Mouse (Mus musculus): ENCODE results near the gene Muc4. TPM values are rescaled to one million over a fixed set of nuclear protein-coding genes. Genes with fewer than 3 reads are reported as not detected.

Gene Muc4
- polyA plus RNA-seq, 1 experiment from 2014 or later: 0.28 TPM

- Histone ChIP-seq H3K9me3 (no peaks in the 10 kb centered on the region), H3K36me3 (no peaks in the 10 kb centered on the region), H3K27ac (no peak overlapping the region), H3K4me2 (replicated peaks) (no peak overlapping the region), H3K9ac (no peak overlapping the region), H3K27me3 (no peaks in the 10 kb centered on the region), H3K4me1 (peaks cover 7% of the 10 kb centered on the region; the same call in 1 of the 2 replicates), H3K4me3 (no peak overlapping the region)
- 70% methylated on average over 9 of the region's 9 CpGs for WGBS
- ATAC-seq (ENCODE audit: insufficient number of reproducible peaks, insufficient read depth, low FRiP score, low TSS enrichment): no peak
These were observed 27.7 kb upstream of the Muc4 start for GRCm38 (mm10) chr16:32707824-32708456.

- Histone ChIP-seq H3K27ac (no peak overlapping the region), H3K36me3 (no peaks in the 10 kb centered on the region), H3K9me3 (no peaks in the 10 kb centered on the region), H3K4me3 (no peak overlapping the region), H3K4me2 (replicated peaks) (no peak overlapping the region), H3K4me1 (peaks cover 7% of the 10 kb centered on the region; the same call in 1 of the 2 replicates), H3K27me3 (no peaks in the 10 kb centered on the region), H3K9ac (no peak overlapping the region)
- 86% methylated on average over 10 of the region's 10 CpGs for WGBS
- ATAC-seq (ENCODE audit: insufficient number of reproducible peaks, insufficient read depth, low FRiP score, low TSS enrichment): no peak
These were observed 27.1 kb upstream of the Muc4 start for GRCm38 (mm10) chr16:32708457-32709033.

- no peaks in the 10 kb centered on the region for H3K36me3 ChIP-seq
- no peak overlapping the region for H3K9ac ChIP-seq
- H3K4me3 ChIP-seq: no peak overlapping the region
- no peak overlapping the region for H3K27ac ChIP-seq
- no peak for ATAC-seq (ENCODE audit: insufficient number of reproducible peaks, insufficient read depth, low FRiP score, low TSS enrichment)
- H3K4me1 ChIP-seq: peaks cover 7% of the 10 kb centered on the region; the same call in 1 of the 2 replicates
- WGBS: 88% methylated on average over 8 of the region's 8 CpGs
- no peaks in the 10 kb centered on the region for H3K9me3 ChIP-seq
- no peak overlapping the region for H3K4me2 ChIP-seq (replicated peaks)
- no peaks in the 10 kb centered on the region for H3K27me3 ChIP-seq
These were observed 26.6 kb upstream of the Muc4 start for GRCm38 (mm10) chr16:32709116-32709515.

- Histone ChIP-seq H3K9ac (no peak overlapping the region), H3K36me3 (no peaks in the 10 kb centered on the region), H3K4me2 (replicated peaks) (no peak overlapping the region), H3K4me3 (no peak overlapping the region), H3K4me1 (peaks cover 7% of the 10 kb centered on the region; the same call in 1 of the 2 replicates), H3K27ac (no peak overlapping the region), H3K9me3 (no peaks in the 10 kb centered on the region), H3K27me3 (no peaks in the 10 kb centered on the region)
- ATAC-seq (ENCODE audit: insufficient number of reproducible peaks, insufficient read depth, low FRiP score, low TSS enrichment): no peak
- WGBS: 52% methylated on average over 14 of the region's 14 CpGs
These were observed 25.1 kb upstream of the Muc4 start for GRCm38 (mm10) chr16:32710426-32711070.

GRCm38 (mm10) chr16:32712202-32712601 is 23.5 kb upstream of the Muc4 start:
- Histone ChIP-seq H3K27me3 (no peaks in the 10 kb centered on the region), H3K9me3 (no peaks in the 10 kb centered on the region), H3K36me3 (no peaks in the 10 kb centered on the region), H3K9ac (no peak overlapping the region), H3K4me1 (peaks cover 7% of the 10 kb centered on the region; the same call in 1 of the 2 replicates), H3K4me2 (replicated peaks) (no peak overlapping the region), H3K4me3 (no peak overlapping the region), H3K27ac (no peak overlapping the region)
- 85% methylated on average over 11 of the region's 11 CpGs for WGBS
- no peak for ATAC-seq (ENCODE audit: insufficient number of reproducible peaks, insufficient read depth, low FRiP score, low TSS enrichment)

- H3K4me3 ChIP-seq: no peak overlapping the region
- H3K27ac ChIP-seq: no peak overlapping the region
- H3K9ac ChIP-seq: no peak overlapping the region
- H3K4me1 ChIP-seq: peaks cover 7% of the 10 kb centered on the region; the same call in 1 of the 2 replicates
- H3K36me3 ChIP-seq: no peaks in the 10 kb centered on the region
- H3K9me3 ChIP-seq: no peaks in the 10 kb centered on the region
- no peaks in the 10 kb centered on the region for H3K27me3 ChIP-seq
- no peak overlapping the region for H3K4me2 ChIP-seq (replicated peaks)
- 54% methylated on average over 6 of the region's 6 CpGs for WGBS
- ATAC-seq (ENCODE audit: insufficient number of reproducible peaks, insufficient read depth, low FRiP score, low TSS enrichment): no peak
These were observed 22.1 kb upstream of the Muc4 start for GRCm38 (mm10) chr16:32713556-32713955.

GRCm38 (mm10) chr16:32715364-32715763 is 20.3 kb upstream of the Muc4 start:
- Histone ChIP-seq H3K9ac (no peak overlapping the region), H3K9me3 (no peaks in the 10 kb centered on the region), H3K4me3 (no peak overlapping the region), H3K27me3 (no peaks in the 10 kb centered on the region), H3K27ac (no peak overlapping the region), H3K4me2 (replicated peaks) (no peak overlapping the region), H3K36me3 (no peaks in the 10 kb centered on the region), H3K4me1 (peaks cover 7% of the 10 kb centered on the region; the same call in 1 of the 2 replicates)
- no peak for ATAC-seq (ENCODE audit: insufficient number of reproducible peaks, insufficient read depth, low FRiP score, low TSS enrichment)
- 27% methylated on average over 13 of the region's 13 CpGs for WGBS

GRCm38 (mm10) chr16:32723163-32723562 is 12.5 kb upstream of the Muc4 start:
- no peak overlapping the region for H3K9ac ChIP-seq
- no peak overlapping the region for H3K4me3 ChIP-seq
- no peaks in the 10 kb centered on the region for H3K36me3 ChIP-seq
- no peak overlapping the region for H3K4me2 ChIP-seq (replicated peaks)
- no peaks in the 10 kb centered on the region for H3K9me3 ChIP-seq
- H3K4me1 ChIP-seq: no peaks in the 10 kb centered on the region
- ATAC-seq (ENCODE audit: insufficient number of reproducible peaks, insufficient read depth, low FRiP score, low TSS enrichment): no peak
- WGBS: 84% methylated on average over 7 of the region's 7 CpGs
- H3K27me3 ChIP-seq: no peaks in the 10 kb centered on the region
- no peak overlapping the region for H3K27ac ChIP-seq

- Histone ChIP-seq H3K4me3 (no peak overlapping the region), H3K4me2 (replicated peaks) (no peak overlapping the region), H3K4me1 (no peaks in the 10 kb centered on the region), H3K9ac (no peak overlapping the region), H3K27me3 (no peaks in the 10 kb centered on the region), H3K9me3 (no peaks in the 10 kb centered on the region), H3K27ac (no peak overlapping the region), H3K36me3 (no peaks in the 10 kb centered on the region)
- 86% methylated on average over 4 of the region's 4 CpGs for WGBS
- no peak for ATAC-seq (ENCODE audit: insufficient number of reproducible peaks, insufficient read depth, low FRiP score, low TSS enrichment)
These were observed 11.9 kb upstream of the Muc4 start for GRCm38 (mm10) chr16:32723767-32724166.

- WGBS: 79% methylated on average over 2 of the region's 2 CpGs
- Histone ChIP-seq H3K4me2 (replicated peaks) (no peak overlapping the region), H3K4me1 (no peaks in the 10 kb centered on the region), H3K9me3 (no peaks in the 10 kb centered on the region), H3K27ac (no peak overlapping the region), H3K9ac (no peak overlapping the region), H3K27me3 (no peaks in the 10 kb centered on the region), H3K4me3 (no peak overlapping the region), H3K36me3 (no peaks in the 10 kb centered on the region)
- ATAC-seq (ENCODE audit: insufficient number of reproducible peaks, insufficient read depth, low FRiP score, low TSS enrichment): no peak
These were observed 11.4 kb upstream of the Muc4 start for GRCm38 (mm10) chr16:32724259-32724658.

GRCm38 (mm10) chr16:32726501-32726900 is 9.2 kb upstream of the Muc4 start:
- no peaks in the 10 kb centered on the region for H3K36me3 ChIP-seq
- no peak overlapping the region for H3K4me2 ChIP-seq (replicated peaks)
- H3K9ac ChIP-seq: no peak overlapping the region
- no peaks in the 10 kb centered on the region for H3K9me3 ChIP-seq
- no peak overlapping the region for H3K4me3 ChIP-seq
- no peak overlapping the region for H3K27ac ChIP-seq
- no peak for ATAC-seq (ENCODE audit: insufficient number of reproducible peaks, insufficient read depth, low FRiP score, low TSS enrichment)
- H3K4me1 ChIP-seq: no peaks in the 10 kb centered on the region
- H3K27me3 ChIP-seq: no peaks in the 10 kb centered on the region

GRCm38 (mm10) chr16:32728240-32728639 is 7.4 kb upstream of the Muc4 start:
- Histone ChIP-seq H3K36me3 (no peaks in the 10 kb centered on the region), H3K27ac (no peak overlapping the region), H3K4me1 (no peaks in the 10 kb centered on the region), H3K4me3 (no peak overlapping the region), H3K4me2 (replicated peaks) (no peak overlapping the region), H3K27me3 (no peaks in the 10 kb centered on the region), H3K9ac (no peak overlapping the region), H3K9me3 (no peaks in the 10 kb centered on the region)
- no peak for ATAC-seq (ENCODE audit: insufficient number of reproducible peaks, insufficient read depth, low FRiP score, low TSS enrichment)
